Mouse (Mus musculus) forebrain, embryonic 15.5 days (tissue): ENCODE results near the gene Selenoh. TPM values are rescaled to one million over a fixed set of nuclear protein-coding genes. Genes with fewer than 3 reads are reported as not detected.

Experiments used
- ATAC-seq: fragments of 200-750 bp; cut with Nextera tagmentation; replicated peaks from 2 replicates; pipeline ENCODE4 v1.8.0; 2017; ENCODE audit warnings: mild to moderate bottlenecking, moderate TSS enrichment, moderate library complexity
- H3K27ac ChIP-seq: fragments of 300-500 bp; sonication (generic); replicated peaks from 2 replicates; pipeline ENCODE4 v1.5.1; 2015; ENCODE audit warnings: mild to moderate bottlenecking, inconsistent platforms
- H3K27me3 ChIP-seq: fragments of 300-500 bp; sonication (generic); 2 replicates; pipeline ENCODE4 v1.6.1; 2015; ENCODE audit warnings: inconsistent platforms
- H3K36me3 ChIP-seq: fragments of 300-500 bp; sonication (generic); 2 replicates; pipeline ENCODE4 v1.6.1; 2015; ENCODE audit warnings: mild to moderate bottlenecking, inconsistent platforms
- H3K4me1 ChIP-seq: fragments of 300-500 bp; sonication (generic); 2 replicates; pipeline ENCODE4 v1.6.1; 2015; ENCODE audit warnings: inconsistent platforms
- H3K4me2 ChIP-seq: fragments of 300-500 bp; sonication (generic); replicated peaks from 2 replicates; pipeline ENCODE4 v1.6.1; 2015; ENCODE audit warnings: mild to moderate bottlenecking, inconsistent platforms
- H3K4me3 ChIP-seq: fragments of 300-500 bp; sonication (generic); 2 replicates; pipeline ENCODE4 v1.5.1; 2015; ENCODE audit warnings: mild to moderate bottlenecking, inconsistent platforms
- H3K9ac ChIP-seq: fragments of 300-500 bp; sonication (generic); replicated peaks from 2 replicates; pipeline ENCODE4 v1.6.1; 2015; ENCODE audit warnings: mild to moderate bottlenecking, inconsistent platforms
- H3K9me3 ChIP-seq: fragments of 300-500 bp; sonication (generic); 2 replicates; pipeline ENCODE4 v1.6.1; 2016; ENCODE audit warnings: inconsistent platforms
- WGBS: fragments of 180-500 bp; shearing (Covaris S2); methylation state at CpG from one replicate; pipeline ENCODE4 v1.1.7; 2015; ENCODE audit warnings: mixed read lengths; 5-methylcytosine and 5-hydroxymethylcytosine counted together
- polyA plus RNA-seq: library from polyadenylated mRNA; unstranded; fragments of >200 nt; fragmentation: Nextera tagmentation; extraction: Ambion mirVana; gene quantifications from 2 replicates; pipeline ENCODE4 v1.2.1, GENCODE M21; 2015

The Selenoh gene
- polyA plus RNA-seq, 1 experiment from 2014 or later = 251 TPM

- Histone ChIP-seq H3K36me3 (no peaks in the 10 kb centered on the region), H3K27me3 (no peaks in the 10 kb centered on the region), H3K9me3 (no peaks in the 10 kb centered on the region), H3K9ac (no peak overlapping the region), H3K27ac (peak overlapping the region; percentile 24; the same call in 1 of the 2 replicates), H3K4me2 (no peak overlapping the region), H3K4me1 (peaks cover 50% of the 10 kb centered on the region), H3K4me3 (no peak overlapping the region)
- ATAC-seq = no peak
- WGBS = 38% methylated on average over 7 of the region's 7 CpGs
Measured at GRCm38 (mm10) chr2:84637452-84638165, 33.0 kb downstream of the Selenoh start.

GRCm38 (mm10) chr2:84636231-84636741 is 34.3 kb downstream of the Selenoh start:
- Histone ChIP-seq H3K4me1 (peaks cover 50% of the 10 kb centered on the region), H3K9me3 (no peaks in the 10 kb centered on the region), H3K36me3 (no peaks in the 10 kb centered on the region), H3K9ac (no peak overlapping the region), H3K4me2 (0 out of 2 replicates have a peak overlapping the region, but pooled peaks have one; percentile 18), H3K4me3 (no peak overlapping the region), H3K27me3 (no peaks in the 10 kb centered on the region), H3K27ac (peak overlapping the region; percentile 85)
- 39% methylated on average over 8 of the region's 8 CpGs for WGBS
- no peak for ATAC-seq

- H3K36me3 ChIP-seq = no peaks in the 10 kb centered on the region
- WGBS = 0% methylated on average over 2 of the region's 2 CpGs
- peak overlapping the region; percentile 18; the same call in 1 of the 2 replicates for H3K4me2 ChIP-seq
- H3K9me3 ChIP-seq = no peaks in the 10 kb centered on the region
- H3K4me3 ChIP-seq = no peak overlapping the region
- H3K27ac ChIP-seq = peak overlapping the region; percentile 85
- peaks cover 50% of the 10 kb centered on the region for H3K4me1 ChIP-seq
- ATAC-seq = peak; percentile 95
- H3K27me3 ChIP-seq = no peaks in the 10 kb centered on the region
- H3K9ac ChIP-seq = no peak overlapping the region; the same call in 1 of the 2 replicates
Measured at GRCm38 (mm10) chr2:84635611-84636010, 35.0 kb downstream of the Selenoh start.

- H3K9me3 ChIP-seq = no peaks in the 10 kb centered on the region
- no peak overlapping the region for H3K4me3 ChIP-seq
- H3K27ac ChIP-seq = peak overlapping the region; percentile 85
- no peak overlapping the region; the same call in 1 of the 2 replicates for H3K9ac ChIP-seq
- 29% methylated on average over 4 of the region's 4 CpGs for WGBS
- no peaks in the 10 kb centered on the region for H3K36me3 ChIP-seq
- H3K4me2 ChIP-seq = no peak overlapping the region
- peaks cover 50% of the 10 kb centered on the region for H3K4me1 ChIP-seq
- ATAC-seq = peak; percentile 33
- no peaks in the 10 kb centered on the region for H3K27me3 ChIP-seq
Measured at GRCm38 (mm10) chr2:84634934-84635482, 35.6 kb downstream of the Selenoh start.

- no peaks in the 10 kb centered on the region for H3K27me3 ChIP-seq
- no peaks in the 10 kb centered on the region for H3K9me3 ChIP-seq
- no peak overlapping the region for H3K4me2 ChIP-seq
- WGBS = 80% methylated on average over 4 of the region's 4 CpGs
- peaks cover 50% of the 10 kb centered on the region for H3K4me1 ChIP-seq
- no peak overlapping the region for H3K9ac ChIP-seq
- no peak overlapping the region for H3K27ac ChIP-seq
- no peak overlapping the region for H3K4me3 ChIP-seq
- H3K36me3 ChIP-seq = no peaks in the 10 kb centered on the region
- no peak for ATAC-seq
Measured at GRCm38 (mm10) chr2:84634006-84634405, 36.6 kb downstream of the Selenoh start.

- no peak overlapping the region for H3K9ac ChIP-seq
- no peaks in the 10 kb centered on the region for H3K36me3 ChIP-seq
- H3K27ac ChIP-seq = no peak overlapping the region
- H3K4me3 ChIP-seq = no peak overlapping the region
- peaks cover 40% of the 10 kb centered on the region for H3K4me1 ChIP-seq
- ATAC-seq = no peak
- no peak overlapping the region for H3K4me2 ChIP-seq
- WGBS = 20% methylated on average over 3 of the region's 3 CpGs
- no peaks in the 10 kb centered on the region for H3K9me3 ChIP-seq
- no peaks in the 10 kb centered on the region for H3K27me3 ChIP-seq
Measured at GRCm38 (mm10) chr2:84632999-84633398, 37.6 kb downstream of the Selenoh start.

GRCm38 (mm10) chr2:84632001-84632400 is 38.6 kb downstream of the Selenoh start:
- no peaks in the 10 kb centered on the region for H3K9me3 ChIP-seq
- H3K36me3 ChIP-seq = peaks cover 3% of the 10 kb centered on the region; the same call in 1 of the 2 replicates
- 96% methylated on average over 1 of the region's 1 CpGs for WGBS
- no peak overlapping the region for H3K4me3 ChIP-seq
- ATAC-seq = no peak
- H3K4me2 ChIP-seq = no peak overlapping the region
- H3K27me3 ChIP-seq = no peaks in the 10 kb centered on the region
- H3K9ac ChIP-seq = no peak overlapping the region
- H3K4me1 ChIP-seq = peaks cover 31% of the 10 kb centered on the region
- H3K27ac ChIP-seq = no peak overlapping the region

- Histone ChIP-seq H3K27me3 (no peaks in the 10 kb centered on the region), H3K4me1 (no peaks in the 10 kb centered on the region), H3K27ac (no peak overlapping the region), H3K4me3 (no peak overlapping the region), H3K36me3 (peaks cover 6% of the 10 kb centered on the region; the same call in 1 of the 2 replicates), H3K9me3 (no peaks in the 10 kb centered on the region), H3K4me2 (no peak overlapping the region), H3K9ac (no peak overlapping the region)
- no peak for ATAC-seq
- WGBS = 65% methylated on average over 3 of the region's 3 CpGs
Measured at GRCm38 (mm10) chr2:84627036-84627435, 43.5 kb downstream of the Selenoh start.

GRCm38 (mm10) chr2:84626366-84626975 is 44.1 kb downstream of the Selenoh start:
- WGBS = 75% methylated on average over 7 of the region's 7 CpGs
- no peak for ATAC-seq
- Histone ChIP-seq H3K9me3 (no peaks in the 10 kb centered on the region), H3K4me2 (no peak overlapping the region), H3K4me1 (no peaks in the 10 kb centered on the region), H3K36me3 (peaks cover 6% of the 10 kb centered on the region; the same call in 1 of the 2 replicates), H3K27me3 (no peaks in the 10 kb centered on the region), H3K27ac (no peak overlapping the region), H3K9ac (no peak overlapping the region), H3K4me3 (no peak overlapping the region)

- peaks cover 23% of the 10 kb centered on the region for H3K36me3 ChIP-seq
- 96% methylated on average over 17 of the region's 17 CpGs for WGBS
Measured at GRCm38 (mm10) chr2:84624201-84624600, 46.4 kb downstream of the Selenoh start.

GRCm38 (mm10) chr2:84623428-84624119 is 47.0 kb downstream of the Selenoh start:
- no peak for ATAC-seq
- Histone ChIP-seq H3K9me3 (no peaks in the 10 kb centered on the region), H3K4me3 (no peak overlapping the region), H3K9ac (no peak overlapping the region), H3K27me3 (no peaks in the 10 kb centered on the region), H3K4me1 (no peaks in the 10 kb centered on the region), H3K36me3 (peaks cover 23% of the 10 kb centered on the region), H3K27ac (no peak overlapping the region), H3K4me2 (no peak overlapping the region)
- 94% methylated on average over 3 of the region's 3 CpGs for WGBS

More at GRCm38 (mm10) chr2:84624201-84624600, 46.4 kb downstream of the Selenoh start:
- H3K9ac ChIP-seq = no peak overlapping the region
- no peak for ATAC-seq
- no peak overlapping the region for H3K27ac ChIP-seq
- no peaks in the 10 kb centered on the region for H3K27me3 ChIP-seq
- H3K4me2 ChIP-seq = no peak overlapping the region
- no peak overlapping the region for H3K4me3 ChIP-seq
- H3K9me3 ChIP-seq = no peaks in the 10 kb centered on the region
- no peaks in the 10 kb centered on the region for H3K4me1 ChIP-seq

- no peaks in the 10 kb centered on the region for H3K4me1 ChIP-seq
- no peaks in the 10 kb centered on the region for H3K9me3 ChIP-seq
- no peak overlapping the region for H3K27ac ChIP-seq
- no peak overlapping the region for H3K4me3 ChIP-seq
- 87% methylated on average over 2 of the region's 2 CpGs for WGBS
- no peak for ATAC-seq
- H3K36me3 ChIP-seq = peaks cover 23% of the 10 kb centered on the region
- H3K4me2 ChIP-seq = no peak overlapping the region
- no peaks in the 10 kb centered on the region for H3K27me3 ChIP-seq
- no peak overlapping the region for H3K9ac ChIP-seq
Measured at GRCm38 (mm10) chr2:84622668-84623067, 47.9 kb downstream of the Selenoh start.
